Mouse (Mus musculus): ENCODE data around the gene Tial1. TPM values are rescaled to one million over a fixed set of nuclear protein-coding genes. Genes with fewer than 3 reads are reported as not detected.

Gene Tial1
- polyA plus RNA-seq (2016; fragmentation: Nextera tagmentation; extraction: Ambion mirVana): 20.6 and 21.9 TPM in 2 replicates

DNA sequence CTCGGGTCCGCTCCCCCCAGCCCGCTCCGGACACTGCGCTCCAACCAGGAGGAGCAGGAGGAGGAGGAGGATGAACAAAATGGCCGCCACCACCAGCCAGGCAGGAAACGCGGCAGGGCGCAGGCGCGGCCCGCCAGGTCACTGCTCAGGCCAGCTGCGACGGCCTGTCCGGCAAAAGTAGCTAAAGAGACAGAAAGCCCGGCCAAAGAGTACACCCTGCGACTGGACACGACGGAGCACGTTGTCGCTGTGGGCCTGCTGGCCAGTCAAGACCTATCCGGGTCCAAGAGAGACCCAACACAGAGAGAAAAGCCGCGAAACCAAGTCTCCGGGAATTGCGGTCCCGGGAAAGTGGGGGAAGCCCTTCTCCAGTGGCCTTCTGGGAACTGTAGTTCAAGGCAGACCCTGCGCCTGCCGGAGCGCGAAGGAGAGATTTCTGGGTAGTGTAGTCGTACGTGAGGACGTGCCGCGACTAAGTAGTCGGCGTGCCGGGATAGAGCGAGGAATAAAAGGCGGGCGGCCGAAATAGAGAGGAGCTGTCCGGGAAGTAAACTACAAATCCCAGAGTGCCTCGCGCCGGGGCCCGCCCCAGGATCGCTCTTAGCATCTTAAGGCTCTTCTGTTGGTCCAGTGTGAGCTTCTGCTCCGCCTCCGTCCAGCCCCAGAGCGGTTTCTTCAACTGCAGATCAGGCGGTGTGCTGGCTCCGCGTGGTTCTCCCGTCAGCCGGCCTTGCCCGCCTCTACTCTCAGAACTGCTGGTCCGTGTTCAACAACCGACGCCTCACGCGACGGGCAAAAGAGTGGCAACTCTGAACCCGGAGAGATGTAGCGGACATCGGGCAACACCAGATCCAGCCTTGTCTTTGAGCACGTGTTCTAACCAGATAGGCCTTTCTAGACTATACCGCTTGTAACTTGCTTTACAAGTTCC, at the start of gene Tial1:
TSS of gene Tial1 (minus strand) at position 433 of the 931 bp plus-strand sequence.
- Histone ChIP-seq H3K4me2 (peak within 1 kb of the TSS; percentile 92), H3K27me3 (replicated peaks) (no peaks in the 10 kb centered on the region), H3K9me3 (replicated peaks) (no peaks in the 10 kb centered on the region), H3K4me1 (replicated peaks) (peaks cover 12% of the 10 kb centered on the region), H3K27ac (ENCODE audit: poor library complexity, severe bottlenecking) (peak within 1 kb of the TSS; percentile 95), H3K36me3 (no peaks in the 10 kb centered on the region), H3K4me3 (peak within 1 kb of the TSS; percentile 96), H3K9ac (peak within 1 kb of the TSS; percentile 95)
- peak; percentile 98 for ATAC-seq (ENCODE audit: insufficient number of reproducible peaks, low FRiP score)
- under 1% methylated on average over 69 of the region's 69 CpGs for WGBS

DNA sequence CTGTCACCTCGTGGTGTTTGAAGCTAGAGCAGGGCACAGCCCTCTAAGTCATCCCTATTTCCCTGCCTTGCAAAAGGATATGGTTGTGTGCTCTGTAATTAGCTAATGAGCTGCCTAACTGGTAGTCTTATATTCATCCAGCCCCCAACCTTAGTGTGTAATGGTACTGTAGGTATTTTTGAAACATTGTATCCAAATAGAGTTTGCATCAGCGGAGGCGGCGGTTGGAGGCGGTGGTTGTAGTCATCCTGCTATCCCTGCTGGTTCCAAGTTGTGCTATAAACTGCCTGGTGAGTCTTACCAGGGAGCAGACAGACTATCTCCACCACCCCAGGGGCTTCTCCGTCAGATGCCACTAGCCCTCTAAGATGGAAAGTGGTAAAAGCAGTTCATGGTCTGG, 42.6 kb upstream of the Tial1 start:
- Histone ChIP-seq H3K27me3 (replicated peaks) (no peaks in the 10 kb centered on the region), H3K9me3 (replicated peaks) (no peaks in the 10 kb centered on the region), H3K36me3 (no peaks in the 10 kb centered on the region), H3K4me3 (no peak overlapping the region), H3K4me2 (no peak overlapping the region), H3K4me1 (replicated peaks) (peaks cover 13% of the 10 kb centered on the region), H3K9ac (no peak overlapping the region), H3K27ac (ENCODE audit: poor library complexity, severe bottlenecking) (no peak overlapping the region)
- ATAC-seq (ENCODE audit: insufficient number of reproducible peaks, low FRiP score): no peak
- WGBS: 83% methylated on average over 6 of the region's 6 CpGs

DNA sequence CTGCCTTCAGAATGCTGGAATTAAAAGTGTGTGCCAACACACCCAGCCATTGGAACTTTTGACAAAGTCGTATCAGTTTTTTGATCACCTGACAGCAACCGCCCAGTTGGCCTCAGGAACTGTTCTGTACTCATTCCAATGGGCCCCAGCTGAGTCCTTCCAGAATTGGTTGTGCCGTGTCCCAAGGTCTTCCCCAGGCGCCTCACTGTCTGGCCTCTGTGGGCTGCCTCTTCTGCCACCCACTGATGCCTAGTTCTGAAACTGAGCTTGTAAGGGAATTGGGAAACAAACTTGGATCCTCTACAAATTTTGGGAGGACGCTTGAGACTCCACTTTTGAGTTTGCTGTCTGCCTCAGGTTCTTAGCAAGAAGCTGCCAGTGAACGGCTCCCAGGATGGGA, 38.3 kb upstream of the Tial1 start:
- Histone ChIP-seq H3K36me3 (no peaks in the 10 kb centered on the region), H3K27me3 (replicated peaks) (no peaks in the 10 kb centered on the region), H3K4me2 (no peak overlapping the region), H3K27ac (ENCODE audit: poor library complexity, severe bottlenecking) (no peak overlapping the region), H3K4me3 (no peak overlapping the region), H3K9ac (no peak overlapping the region), H3K4me1 (replicated peaks) (peaks cover 13% of the 10 kb centered on the region), H3K9me3 (replicated peaks) (peaks cover 7% of the 10 kb centered on the region; the same call in 1 of the 2 replicates)
- 71% methylated on average over 6 of the region's 6 CpGs for WGBS
- no peak for ATAC-seq (ENCODE audit: insufficient number of reproducible peaks, low FRiP score)

DNA sequence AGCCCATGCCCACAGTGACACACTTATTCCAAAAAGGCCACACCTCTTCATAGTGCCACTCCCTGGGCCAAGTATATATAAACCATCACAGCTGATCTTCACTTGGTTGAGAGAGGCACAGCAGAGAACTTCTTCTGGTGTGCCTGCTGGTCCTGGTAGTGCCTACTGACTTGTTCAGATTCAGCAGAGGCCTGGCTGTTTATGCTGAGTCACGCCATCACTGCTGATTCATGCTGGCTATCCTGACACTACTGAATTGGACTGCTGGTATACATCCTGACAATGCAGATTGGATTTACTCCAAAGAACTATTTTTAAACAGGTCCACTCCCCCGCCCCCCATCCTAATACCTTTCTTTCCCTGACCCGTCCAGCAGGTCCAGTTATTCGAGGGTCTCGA, 33.0 kb upstream of the Tial1 start:
- H3K9ac ChIP-seq: no peak overlapping the region
- peak; percentile 85 for ATAC-seq (ENCODE audit: insufficient number of reproducible peaks, low FRiP score)
- H3K36me3 ChIP-seq: no peaks in the 10 kb centered on the region
- peaks cover 7% of the 10 kb centered on the region; the same call in 1 of the 2 replicates for H3K9me3 ChIP-seq (replicated peaks)
- no peak overlapping the region for H3K27ac ChIP-seq (ENCODE audit: poor library complexity, severe bottlenecking)
- H3K27me3 ChIP-seq (replicated peaks): no peaks in the 10 kb centered on the region
- WGBS: 82% methylated on average over 5 of the region's 5 CpGs
- H3K4me3 ChIP-seq: no peak overlapping the region
- peaks cover 1% of the 10 kb centered on the region; the same call in 1 of the 2 replicates for H3K4me1 ChIP-seq (replicated peaks)
- no peak overlapping the region for H3K4me2 ChIP-seq

DNA sequence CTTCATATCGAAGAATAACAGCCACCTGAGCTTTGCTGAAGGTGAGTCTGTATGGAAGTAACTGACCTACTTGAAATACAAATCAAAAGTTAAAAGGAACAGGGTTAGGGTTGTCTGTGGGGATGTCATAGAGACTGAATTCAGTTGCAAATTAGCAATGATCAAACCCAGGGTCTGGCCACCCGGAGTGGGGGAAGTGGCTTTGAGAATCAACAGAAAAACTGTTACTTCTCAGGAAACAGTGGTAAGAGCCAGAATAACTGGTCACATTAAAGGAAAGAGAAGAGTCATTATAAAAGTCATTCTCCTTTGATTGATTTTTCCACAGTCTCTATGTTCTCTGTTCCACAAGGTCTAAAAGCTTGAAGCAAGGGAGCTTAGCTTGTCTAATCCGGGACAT, 27.5 kb upstream of the Tial1 start:
- no peaks in the 10 kb centered on the region for H3K36me3 ChIP-seq
- H3K4me3 ChIP-seq: no peak overlapping the region
- peaks cover 31% of the 10 kb centered on the region for H3K9me3 ChIP-seq (replicated peaks)
- no peak overlapping the region for H3K27ac ChIP-seq (ENCODE audit: poor library complexity, severe bottlenecking)
- no peak overlapping the region for H3K9ac ChIP-seq
- 90% methylated on average over 3 of the region's 3 CpGs for WGBS
- H3K4me2 ChIP-seq: no peak overlapping the region
- ATAC-seq (ENCODE audit: insufficient number of reproducible peaks, low FRiP score): no peak
- H3K4me1 ChIP-seq (replicated peaks): no peaks in the 10 kb centered on the region
- H3K27me3 ChIP-seq (replicated peaks): no peaks in the 10 kb centered on the region

DNA sequence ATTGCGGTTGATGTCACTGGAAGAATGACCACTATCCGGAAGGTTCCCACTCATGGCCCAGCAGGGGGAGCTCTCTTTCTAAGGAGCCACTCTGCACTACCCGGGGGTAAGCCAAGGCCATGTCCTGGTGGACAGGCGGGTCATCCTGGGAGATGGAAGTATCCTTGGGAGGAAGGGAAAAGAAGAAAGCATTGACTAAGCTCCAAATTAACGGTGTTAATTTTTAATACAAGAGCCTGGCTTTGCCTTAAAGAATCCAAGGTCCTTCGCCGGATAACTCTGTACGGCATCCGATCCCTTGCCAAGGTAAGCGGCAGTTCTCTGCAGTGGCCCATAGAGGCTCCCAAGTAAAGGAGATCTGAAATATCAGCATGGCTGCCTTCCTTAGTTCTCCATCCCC, 12.8 kb upstream of the Tial1 start:
- Histone ChIP-seq H3K4me3 (0 out of 2 replicates have a peak overlapping the region, but pooled peaks have one; percentile 5), H3K27me3 (replicated peaks) (no peaks in the 10 kb centered on the region), H3K9ac (no peak overlapping the region), H3K4me1 (replicated peaks) (no peaks in the 10 kb centered on the region), H3K9me3 (replicated peaks) (no peaks in the 10 kb centered on the region), H3K36me3 (no peaks in the 10 kb centered on the region), H3K27ac (ENCODE audit: poor library complexity, severe bottlenecking) (no peak overlapping the region), H3K4me2 (peak overlapping the region; percentile 46)
- 37% methylated on average over 10 of the region's 10 CpGs for WGBS
- ATAC-seq (ENCODE audit: insufficient number of reproducible peaks, low FRiP score): peak; percentile 73; the same call in 1 of the 2 replicates

DNA sequence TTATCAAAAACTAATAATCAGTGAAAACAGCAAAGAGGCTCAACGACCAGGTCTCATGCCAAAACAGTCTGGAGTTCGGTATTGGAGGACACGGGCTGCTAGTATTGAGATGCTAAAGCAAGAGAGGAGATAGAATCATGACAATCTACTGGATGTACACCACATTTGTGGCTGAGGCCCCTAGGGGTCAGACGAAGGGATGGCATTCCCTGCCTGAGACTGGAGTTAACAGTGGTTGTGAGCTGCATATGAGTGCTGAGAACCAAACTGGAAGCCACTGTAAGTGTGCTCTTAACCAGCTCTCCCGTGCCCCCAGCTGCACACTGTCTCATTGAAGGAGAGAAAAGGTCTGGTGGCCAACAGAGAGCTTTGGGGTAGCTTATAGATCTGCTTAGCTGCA, 889 bp upstream of the Tial1 start:
- peak overlapping the region; percentile 92 for H3K4me2 ChIP-seq
- H3K9me3 ChIP-seq (replicated peaks): no peaks in the 10 kb centered on the region
- 66% methylated on average over 5 of the region's 5 CpGs for WGBS
- no peaks in the 10 kb centered on the region for H3K27me3 ChIP-seq (replicated peaks)
- no peak overlapping the region for H3K27ac ChIP-seq (ENCODE audit: poor library complexity, severe bottlenecking)
- H3K4me1 ChIP-seq (replicated peaks): peaks cover 12% of the 10 kb centered on the region
- H3K36me3 ChIP-seq: no peaks in the 10 kb centered on the region
- no peak for ATAC-seq (ENCODE audit: insufficient number of reproducible peaks, low FRiP score)
- 0 out of 2 replicates have a peak overlapping the region, but pooled peaks have one; percentile 96 for H3K4me3 ChIP-seq
- 0 out of 2 replicates have a peak overlapping the region, but pooled peaks have one; percentile 58 for H3K9ac ChIP-seq

DNA sequence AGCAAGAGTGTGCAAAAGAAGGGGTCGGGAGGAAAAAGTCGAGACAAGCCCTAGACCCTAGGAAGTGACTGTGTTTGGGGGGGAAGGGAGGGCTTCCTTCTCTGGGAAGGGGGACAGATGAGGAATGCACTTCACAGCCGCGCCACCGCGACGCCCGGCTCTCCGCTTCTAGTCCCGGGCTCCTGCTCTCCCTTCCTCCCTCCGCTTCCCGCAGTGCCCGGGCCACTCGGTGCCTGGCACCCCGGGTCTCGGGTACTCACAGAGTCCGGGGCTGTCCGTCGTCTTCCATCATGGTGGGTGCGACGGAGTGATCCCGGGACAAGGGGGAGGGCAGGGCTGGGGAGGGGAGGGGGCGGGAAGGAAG, 670 bp downstream of the Tial1 start:
- H3K27ac ChIP-seq (ENCODE audit: poor library complexity, severe bottlenecking): peak overlapping the region; percentile 95
- 0% methylated on average over 22 of the region's 23 CpGs for WGBS
- H3K4me2 ChIP-seq: peak overlapping the region; percentile 92
- peak overlapping the region; percentile 95 for H3K9ac ChIP-seq
- H3K27me3 ChIP-seq (replicated peaks): no peaks in the 10 kb centered on the region
- ATAC-seq (ENCODE audit: insufficient number of reproducible peaks, low FRiP score): peak; percentile 5
- H3K4me3 ChIP-seq: peak overlapping the region; percentile 96
- H3K9me3 ChIP-seq (replicated peaks): no peaks in the 10 kb centered on the region
- peaks cover 12% of the 10 kb centered on the region for H3K4me1 ChIP-seq (replicated peaks)
- H3K36me3 ChIP-seq: no peaks in the 10 kb centered on the region

DNA sequence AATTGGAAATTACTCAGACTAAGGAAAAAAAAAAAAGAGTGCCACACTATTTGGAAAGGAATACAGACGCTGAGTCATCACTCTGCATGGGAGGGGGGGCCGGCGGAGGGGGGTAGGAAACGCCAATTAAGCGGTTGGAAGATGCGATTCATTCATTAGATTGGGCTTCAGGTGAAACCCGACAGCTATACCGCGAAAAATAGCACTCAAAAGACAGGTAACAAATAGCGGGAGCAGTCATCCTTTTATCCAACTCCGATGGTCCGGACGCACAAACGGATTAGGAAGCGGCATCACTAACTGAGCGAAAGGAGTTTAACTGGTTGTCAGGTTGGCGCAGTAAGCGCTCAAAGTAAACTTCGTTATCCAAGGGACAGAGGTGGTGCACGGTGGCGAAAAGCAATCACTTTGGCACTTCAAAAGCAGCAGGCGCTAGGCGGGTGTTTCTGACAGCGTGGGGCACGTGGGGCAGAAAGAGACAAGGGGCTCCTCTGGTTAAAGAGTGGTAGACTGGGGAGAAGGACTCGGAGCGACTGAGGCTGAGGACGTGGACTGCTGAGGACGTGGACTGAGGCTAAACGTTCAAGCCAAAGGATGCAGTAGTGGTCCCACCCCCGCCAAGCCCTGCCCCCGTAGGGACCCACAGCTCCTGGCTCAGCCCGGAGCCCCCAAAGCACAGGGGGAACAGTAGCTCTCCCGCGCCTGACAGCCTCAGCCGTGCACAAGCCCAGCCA, 1.2 kb downstream of the Tial1 start:
- Histone ChIP-seq H3K4me1 (replicated peaks) (peaks cover 12% of the 10 kb centered on the region), H3K27ac (ENCODE audit: poor library complexity, severe bottlenecking) (peak overlapping the region; percentile 95), H3K9ac (peak overlapping the region; percentile 95), H3K4me3 (peak overlapping the region; percentile 96), H3K4me2 (peak overlapping the region; percentile 92), H3K9me3 (replicated peaks) (no peaks in the 10 kb centered on the region), H3K36me3 (no peaks in the 10 kb centered on the region), H3K27me3 (replicated peaks) (no peaks in the 10 kb centered on the region)
- ATAC-seq (ENCODE audit: insufficient number of reproducible peaks, low FRiP score): peak; percentile 3
- under 1% methylated on average over 36 of the region's 36 CpGs for WGBS

DNA sequence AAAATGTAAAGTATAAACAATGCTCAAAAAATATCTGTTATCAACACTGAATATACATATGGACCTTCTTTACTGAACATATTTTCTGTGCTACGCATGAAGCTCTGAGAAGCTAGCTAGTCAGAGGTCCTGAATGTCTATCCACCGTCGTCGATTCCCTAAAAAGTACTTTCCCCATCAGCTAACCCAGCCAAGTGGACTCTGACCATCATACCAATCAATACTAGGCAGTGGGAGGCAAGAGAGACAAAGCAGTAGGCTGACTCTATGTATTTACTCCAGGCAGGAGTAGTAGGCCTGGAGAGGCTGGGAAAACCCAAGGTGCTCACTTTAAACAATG, 1.8 kb downstream of the Tial1 start:
- Histone ChIP-seq H3K4me2 (peak overlapping the region; percentile 92), H3K4me3 (peak overlapping the region; percentile 96), H3K27me3 (replicated peaks) (no peaks in the 10 kb centered on the region), H3K4me1 (replicated peaks) (peaks cover 12% of the 10 kb centered on the region), H3K9me3 (replicated peaks) (no peaks in the 10 kb centered on the region), H3K27ac (ENCODE audit: poor library complexity, severe bottlenecking) (peak overlapping the region; percentile 95), H3K36me3 (peaks cover under 1% of the 10 kb centered on the region; the same call in 1 of the 2 replicates), H3K9ac (peak overlapping the region; percentile 95)
- WGBS: 14% methylated on average over 4 of the region's 4 CpGs
- ATAC-seq (ENCODE audit: insufficient number of reproducible peaks, low FRiP score): no peak

DNA sequence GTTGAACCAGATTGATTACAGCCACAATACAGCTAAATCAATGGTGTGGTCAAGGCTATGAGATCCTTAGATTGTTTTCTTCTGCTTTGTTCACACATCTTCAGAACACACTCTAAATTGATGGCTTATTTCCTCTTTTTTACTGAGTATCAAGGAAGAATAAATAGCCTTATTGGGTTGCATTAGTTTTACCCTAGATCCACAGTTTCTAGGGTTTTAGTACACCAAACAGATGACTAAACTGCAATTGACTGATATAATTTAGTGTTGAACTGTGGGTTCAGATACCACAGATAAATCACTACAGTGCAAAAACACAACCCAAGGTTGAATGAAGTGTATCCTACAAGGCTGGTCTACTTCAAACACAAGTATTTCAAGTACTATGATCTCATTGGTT, 3.5 kb downstream of the Tial1 start:
- Histone ChIP-seq H3K9me3 (replicated peaks) (no peaks in the 10 kb centered on the region), H3K9ac (no peak overlapping the region), H3K36me3 (peaks cover 15% of the 10 kb centered on the region), H3K27ac (ENCODE audit: poor library complexity, severe bottlenecking) (no peak overlapping the region), H3K4me1 (replicated peaks) (peaks cover 12% of the 10 kb centered on the region), H3K27me3 (replicated peaks) (no peaks in the 10 kb centered on the region), H3K4me2 (no peak overlapping the region), H3K4me3 (no peak overlapping the region)
- no peak for ATAC-seq (ENCODE audit: insufficient number of reproducible peaks, low FRiP score)
